Mouse (Mus musculus): Measurements from ENCODE around the gene Gtf3c5.
A peak's percentile ranks its signal among the peaks of the same experiment; 100 is the strongest.

Gene Gtf3c5

GRCm38 (mm10) chr2:28583651-28584050 lies at the start of gene Gtf3c5:
Gtf3c5 (minus strand) TSS chr2:28583751.
- DNase-seq (ENCODE audit: low read depth, low spot score): no peak

- no peak for DNase-seq (ENCODE audit: low read depth, low spot score)
Measured at GRCm38 (mm10) chr2:28633136-28633535, 49.6 kb upstream of the Gtf3c5 start.

- no peak for DNase-seq (ENCODE audit: low read depth, low spot score)
Measured at GRCm38 (mm10) chr2:28632626-28633025, 49.1 kb upstream of the Gtf3c5 start.

GRCm38 (mm10) chr2:28629911-28630381 lies 46.4 kb upstream of the Gtf3c5 start:
- DNase-seq (ENCODE audit: low read depth, low spot score): no peak

GRCm38 (mm10) chr2:28628053-28628452 lies 44.5 kb upstream of the Gtf3c5 start:
- DNase-seq (ENCODE audit: low read depth, low spot score): no peak

- DNase-seq (ENCODE audit: low read depth, low spot score): no peak
Measured at GRCm38 (mm10) chr2:28626038-28626437, 42.5 kb upstream of the Gtf3c5 start.

GRCm38 (mm10) chr2:28624870-28625269 lies 41.3 kb upstream of the Gtf3c5 start:
- DNase-seq (ENCODE audit: low read depth, low spot score): no peak

- no peak for DNase-seq (ENCODE audit: low read depth, low spot score)
Measured at GRCm38 (mm10) chr2:28622521-28623124, 39.1 kb upstream of the Gtf3c5 start.

GRCm38 (mm10) chr2:28621664-28622171 lies 38.2 kb upstream of the Gtf3c5 start, which contains the start of gene Gfi1b:
Gfi1b (minus strand) TSS chr2:28621982.
- DNase-seq (ENCODE audit: low read depth, low spot score): no peak

GRCm38 (mm10) chr2:28621111-28621510 lies 37.6 kb upstream of the Gtf3c5 start:
- no peak for DNase-seq (ENCODE audit: low read depth, low spot score)

- DNase-seq (ENCODE audit: low read depth, low spot score): no peak
Measured at GRCm38 (mm10) chr2:28620522-28620921, 37.0 kb upstream of the Gtf3c5 start.

GRCm38 (mm10) chr2:28619369-28619768 lies 35.8 kb upstream of the Gtf3c5 start:
- DNase-seq (ENCODE audit: low read depth, low spot score): no peak

GRCm38 (mm10) chr2:28618777-28619336 lies 35.3 kb upstream of the Gtf3c5 start:
- DNase-seq (ENCODE audit: low read depth, low spot score): no peak

GRCm38 (mm10) chr2:28617498-28618486 lies 34.2 kb upstream of the Gtf3c5 start:
- DNase-seq (ENCODE audit: low read depth, low spot score): no peak

GRCm38 (mm10) chr2:28616874-28617273 lies 33.3 kb upstream of the Gtf3c5 start:
- no peak for DNase-seq (ENCODE audit: low read depth, low spot score)

GRCm38 (mm10) chr2:28616358-28616757 lies 32.8 kb upstream of the Gtf3c5 start:
- DNase-seq (ENCODE audit: low read depth, low spot score): no peak

- no peak for DNase-seq (ENCODE audit: low read depth, low spot score)
Measured at GRCm38 (mm10) chr2:28613599-28613998, 30.0 kb upstream of the Gtf3c5 start.

GRCm38 (mm10) chr2:28612436-28613063 lies 29.0 kb upstream of the Gtf3c5 start:
- peak; percentile 59 for DNase-seq (ENCODE audit: low read depth, low spot score)

- no peak for DNase-seq (ENCODE audit: low read depth, low spot score)
Measured at GRCm38 (mm10) chr2:28611407-28611787, 27.8 kb upstream of the Gtf3c5 start.

- DNase-seq (ENCODE audit: low read depth, low spot score): no peak
Measured at GRCm38 (mm10) chr2:28610716-28611406, 27.3 kb upstream of the Gtf3c5 start.

- DNase-seq (ENCODE audit: low read depth, low spot score): no peak
Measured at GRCm38 (mm10) chr2:28609851-28610250, 26.3 kb upstream of the Gtf3c5 start.
